Mouse (Mus musculus): ENCODE measurements at regions not wholly inside any gene's neighbourhood (a gene's known extent, or its start where the extent isn't known, plus 50 kb on each side); places are given as distances from the start of the nearest gene placed in this dataset.
A peak's percentile ranks its signal among the peaks of the same experiment; 100 is the strongest.

GRCm38 (mm10) chr6:70714239-70714638, 77.8 kb downstream of the Rpia start:
- DNase-seq (ENCODE audit: low read depth, low spot score): peak; percentile 63

DNA sequence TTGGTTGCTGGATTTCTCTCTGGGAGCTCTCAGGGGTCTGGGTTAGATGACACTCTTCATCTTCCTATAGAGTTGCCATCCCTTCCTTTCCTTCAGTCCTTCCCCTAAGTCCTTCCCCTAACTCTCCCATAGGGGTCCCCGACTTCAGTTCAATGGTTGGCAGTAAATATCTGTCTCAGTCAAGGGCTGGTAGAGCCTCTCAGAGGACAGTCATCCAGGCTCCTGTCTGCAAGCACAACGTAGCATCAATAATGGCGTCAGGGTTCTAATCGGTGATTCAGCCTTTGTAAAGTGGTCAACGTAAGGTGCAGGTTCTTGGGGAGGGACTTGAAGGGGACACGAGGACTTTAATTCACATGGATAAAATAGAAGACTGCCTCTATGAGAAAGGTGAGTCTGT, 78.4 kb downstream of the Rpia start:
- DNase-seq (ENCODE audit: low read depth, low spot score): no peak

DNA sequence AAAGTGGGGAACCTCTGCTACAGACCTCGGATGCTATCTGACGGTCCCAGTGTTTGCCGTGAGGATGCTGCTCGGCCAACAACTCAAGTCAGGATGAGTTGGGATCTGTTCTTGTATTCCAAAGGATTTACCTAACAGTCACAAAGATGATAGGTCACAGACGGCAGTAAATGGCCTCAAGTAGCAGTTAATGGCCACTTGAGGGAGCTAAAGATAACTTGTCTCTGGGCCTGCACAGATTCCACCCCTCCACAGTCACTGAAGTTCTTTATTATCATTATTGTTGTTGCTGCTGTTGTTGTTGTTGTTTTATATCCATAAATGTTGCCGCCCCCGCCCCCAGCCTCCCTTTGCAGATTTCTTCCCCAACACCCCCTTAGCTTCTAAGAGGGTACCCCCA, 78.9 kb downstream of the Rpia start:
- DNase-seq (ENCODE audit: low read depth, low spot score): peak; percentile 53

- peak; percentile 94 for DNase-seq (ENCODE audit: low read depth, low spot score)
Observed at GRCm38 (mm10) chr6:70709338-70710055, 82.5 kb downstream of the Rpia start.

DNA sequence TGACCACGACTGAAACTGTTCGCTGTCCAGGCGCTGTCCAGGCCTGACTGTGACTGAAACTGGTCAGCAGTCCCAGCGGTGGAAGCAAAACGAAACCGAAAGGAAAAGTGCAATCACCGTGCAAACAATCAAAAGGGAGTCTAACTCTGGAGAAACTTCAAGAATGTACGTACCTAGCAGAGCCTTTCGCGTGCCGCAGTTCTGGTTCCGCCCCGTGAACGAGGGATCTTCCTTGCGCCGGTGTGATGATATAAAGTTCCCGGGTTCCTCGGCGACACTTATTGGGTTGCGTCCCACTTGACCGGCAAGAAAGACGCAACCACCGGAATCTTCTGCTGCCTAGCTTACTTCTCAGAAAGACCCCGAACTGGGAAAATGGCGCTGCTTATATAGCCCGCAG, 96.4 kb downstream of the Rpia start:
- no peak for DNase-seq (ENCODE audit: low read depth, low spot score)
